Mouse (Mus musculus) brain, embryonic 14.5 days (tissue): ENCODE measurements around the gene Gm47959.

Experiments
- CTCF ChIP-seq: fragments of 200-500 bp; IDR thresholded peaks from 2 replicates; pipeline ENCODE4 v1.5.1; 2012; ENCODE audit warnings: inconsistent platforms, mild to moderate bottlenecking, moderate library complexity, borderline replicate concordance; ENCODE audit not compliant: insufficient read depth, insufficient read length; ENCODE audit errors: extremely low read depth
- POLR2A ChIP-seq: fragments of 200-500 bp; IDR thresholded peaks from 2 replicates; pipeline ENCODE4 v1.6.1; 2012; ENCODE audit warnings: mild to moderate bottlenecking, inconsistent platforms, borderline replicate concordance; ENCODE audit not compliant: poor library complexity, insufficient read depth, insufficient read length, severe bottlenecking; ENCODE audit errors: extremely low read depth

DNA sequence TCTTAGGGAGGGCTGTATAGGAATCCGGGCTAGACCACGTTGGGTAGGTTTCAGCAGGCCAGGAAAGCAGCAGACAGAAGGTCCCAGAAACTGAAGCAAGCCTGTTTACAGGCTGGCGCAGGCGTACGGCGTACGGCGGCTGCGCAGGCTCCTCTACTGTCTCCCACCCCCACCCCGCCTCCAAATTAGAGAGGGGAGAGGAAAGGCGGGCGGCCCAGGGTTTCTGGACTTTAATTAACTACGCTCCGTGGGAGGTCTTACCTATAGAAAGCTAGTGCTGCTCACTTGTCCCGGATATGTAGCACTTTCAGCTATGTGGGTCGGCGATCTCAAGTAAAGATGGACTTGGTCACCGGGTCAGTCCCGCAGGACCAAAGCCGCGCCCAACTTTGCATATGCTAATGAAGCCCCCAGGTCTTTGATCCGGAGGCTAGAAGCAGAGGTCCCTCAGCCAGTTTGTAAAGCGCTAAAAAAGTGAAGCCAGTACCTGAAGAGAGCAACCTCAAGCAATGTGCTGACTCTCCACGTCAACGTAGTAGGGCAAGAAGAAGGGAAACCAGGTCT is 37.8 kb downstream of the Gm47959 start, which contains the start of gene Slc19a3:
- TF ChIP-seq POLR2A (no peak), CTCF (no peak)
